Mouse (Mus musculus): Measurements from ENCODE around the gene 4921509C19Rik.
"Not testable (repeated sequence)": the region's sequence is repeated elsewhere in the genome, so short reads cannot be mapped to it uniquely, and the experiment has no call there.

Gene 4921509C19Rik

DNA sequence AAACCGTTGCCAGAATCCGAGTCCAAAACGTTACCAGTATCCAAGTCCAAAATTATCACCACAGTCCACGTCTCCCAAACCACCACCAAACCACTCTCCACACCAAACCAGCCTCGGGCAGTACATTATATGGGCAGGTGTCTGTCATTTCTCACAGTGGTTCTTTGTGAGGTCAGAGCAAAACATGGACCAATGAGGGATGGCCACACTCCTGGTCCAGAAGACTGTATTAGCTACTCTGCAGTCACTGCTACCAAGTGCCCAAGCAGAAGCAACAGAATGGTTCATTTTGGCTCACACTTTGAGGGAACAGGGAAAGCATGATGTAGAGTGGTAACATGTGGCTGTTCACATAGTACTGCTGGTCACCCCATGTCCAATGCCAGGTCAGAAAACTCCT, at the start of gene 4921509C19Rik:
Gene 4921509C19Rik, minus strand, starts transcription at position 101 of the 400 bp plus-strand sequence.
- DNase-seq = not testable (repeated sequence)

DNA sequence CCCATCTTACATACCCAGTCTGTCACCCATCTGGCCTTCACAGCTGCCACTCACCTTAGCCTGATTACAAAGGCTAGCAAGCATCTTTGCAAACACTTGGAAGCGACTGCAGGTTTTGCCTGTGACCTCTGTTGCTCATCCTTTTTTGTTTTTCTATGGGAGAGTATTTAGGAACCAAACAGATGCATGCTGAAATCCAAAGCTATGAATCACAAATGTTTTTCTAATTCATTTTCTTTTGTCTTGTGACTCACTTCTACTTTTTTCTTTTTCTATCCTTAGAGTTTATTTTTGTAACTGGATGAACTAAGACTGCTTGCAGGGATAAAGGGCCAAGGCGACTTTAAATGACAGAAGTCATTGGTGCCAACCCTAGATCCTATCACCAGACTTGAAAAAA, 49.6 kb upstream of the 4921509C19Rik start:
- DNase-seq = no peak

DNA sequence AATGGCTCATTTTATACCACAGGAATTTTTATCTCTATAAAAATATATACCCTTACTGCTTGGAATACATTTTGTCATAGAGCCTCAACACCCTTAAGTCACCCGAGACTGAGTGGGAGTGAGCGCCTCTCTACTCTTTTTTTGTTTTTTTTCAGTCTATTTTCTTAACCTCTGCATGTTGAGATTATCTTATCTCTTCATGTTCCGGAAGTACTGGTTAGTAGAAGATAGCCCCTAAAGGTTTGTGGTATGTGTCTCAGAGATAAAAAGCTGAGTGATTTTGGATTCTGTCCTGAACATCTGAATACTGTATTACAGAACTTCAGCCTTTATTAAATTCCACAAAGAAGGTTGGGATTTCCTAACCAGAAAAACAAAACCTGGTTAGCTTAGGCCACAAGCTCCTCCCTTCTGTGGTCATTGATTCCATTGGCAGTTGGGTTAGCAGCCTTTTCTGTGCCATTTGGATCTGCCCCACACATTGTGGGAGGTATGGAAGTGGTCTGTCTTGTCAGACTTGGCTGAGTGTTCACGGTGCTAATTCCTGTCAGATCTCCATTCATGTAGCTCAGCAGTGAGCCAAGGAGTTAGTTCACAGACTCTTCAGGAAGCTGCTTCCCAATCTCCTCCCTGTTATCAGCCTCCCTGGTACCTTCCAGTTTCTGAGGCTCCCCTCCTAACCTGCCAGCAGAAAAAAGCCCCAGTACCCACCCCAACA, 48.5 kb upstream of the 4921509C19Rik start:
- DNase-seq = no peak

DNA sequence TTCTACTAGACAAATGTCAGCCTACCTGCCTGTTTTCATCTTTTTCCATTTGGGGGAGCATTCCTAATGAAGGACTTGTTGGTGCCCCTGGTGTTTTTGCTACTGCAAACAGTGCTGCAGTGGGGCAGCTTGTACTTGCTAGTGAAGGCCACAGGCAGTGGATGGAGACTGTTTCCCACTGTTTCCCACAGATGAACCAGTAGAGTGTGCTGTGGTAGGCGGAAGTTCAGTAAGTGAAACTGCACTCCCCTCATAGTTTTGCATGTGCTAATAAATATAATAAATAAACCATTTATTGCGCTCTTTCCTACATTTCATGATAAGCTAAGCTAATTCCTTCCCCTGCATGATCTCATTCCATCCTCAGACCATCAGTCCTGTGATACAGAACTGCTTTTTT, 43.0 kb upstream of the 4921509C19Rik start:
- DNase-seq = no peak

DNA sequence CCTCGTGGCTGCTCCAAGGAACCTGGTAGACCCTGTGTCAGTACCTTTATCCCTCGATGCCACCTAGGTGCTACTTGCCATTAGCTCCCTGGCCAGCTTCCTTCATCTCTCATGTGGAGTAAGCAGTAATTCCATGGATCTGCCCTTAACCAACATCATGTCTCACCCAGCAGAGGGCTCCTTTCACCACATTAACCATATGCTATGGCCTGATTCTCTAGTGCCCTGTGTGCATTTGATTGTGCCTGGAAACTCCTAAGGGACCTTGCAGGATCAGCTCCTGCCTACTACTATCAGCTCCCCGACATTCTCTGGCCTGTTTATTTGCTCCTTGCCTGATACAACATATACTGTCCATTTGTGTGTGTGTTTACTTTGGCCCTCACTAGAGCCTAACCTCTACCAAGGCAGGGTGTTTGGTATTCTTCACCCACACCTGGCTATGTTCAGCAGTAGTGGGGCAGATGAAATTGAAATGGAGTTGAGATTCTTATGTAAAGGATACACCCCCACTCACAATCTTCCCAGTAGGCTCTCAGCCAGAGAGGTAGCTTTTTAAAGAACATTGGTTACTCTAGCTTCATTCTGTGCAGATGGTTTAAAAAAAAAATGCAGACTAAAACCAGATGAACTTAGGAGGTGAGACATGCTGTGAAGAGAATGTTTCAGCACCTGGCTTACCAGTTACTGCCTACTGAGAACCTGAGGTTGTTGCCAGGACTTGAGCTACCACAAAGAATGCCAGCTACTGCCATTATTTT, 37.8 kb upstream of the 4921509C19Rik start:
- DNase-seq = no peak

DNA sequence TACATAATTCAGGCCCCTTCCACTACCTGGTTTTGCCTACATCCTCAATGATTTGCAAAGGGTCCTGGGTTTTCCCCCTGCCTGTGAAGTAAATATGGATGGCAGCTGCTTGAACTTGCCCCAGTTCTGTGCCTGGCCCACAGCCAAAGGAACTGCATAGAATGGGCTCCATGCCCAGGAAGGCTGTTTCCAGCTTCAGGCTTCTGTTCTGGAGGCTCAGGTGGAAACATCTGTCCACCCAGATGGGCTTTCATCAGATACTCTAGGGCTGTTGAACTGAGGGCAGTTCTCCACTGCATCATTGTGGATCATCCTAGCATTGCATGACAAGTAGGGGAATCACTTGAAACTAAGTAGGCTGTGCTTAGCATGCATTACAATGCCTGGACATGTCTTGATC, 36.2 kb upstream of the 4921509C19Rik start:
- peak; percentile 21 for DNase-seq

DNA sequence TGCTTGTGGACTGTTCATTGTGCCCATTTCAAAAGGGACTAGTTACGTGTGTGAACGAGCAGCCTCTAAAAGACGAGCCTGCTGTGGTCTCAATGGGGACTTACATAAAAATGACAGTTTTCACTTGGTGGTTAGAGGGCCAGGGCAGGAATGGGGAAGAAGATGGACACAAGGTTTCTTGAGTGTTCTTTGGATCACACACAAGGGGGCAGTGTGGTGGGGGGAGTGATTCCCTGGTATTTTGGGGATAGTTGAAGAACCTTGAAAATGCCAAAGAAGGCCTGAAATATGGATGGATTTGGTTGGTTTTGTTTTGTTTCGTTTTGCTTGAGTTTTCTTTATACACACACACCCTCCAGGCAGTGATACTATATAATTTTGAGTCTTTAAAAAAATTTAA, 28.3 kb upstream of the 4921509C19Rik start:
- no peak for DNase-seq

DNA sequence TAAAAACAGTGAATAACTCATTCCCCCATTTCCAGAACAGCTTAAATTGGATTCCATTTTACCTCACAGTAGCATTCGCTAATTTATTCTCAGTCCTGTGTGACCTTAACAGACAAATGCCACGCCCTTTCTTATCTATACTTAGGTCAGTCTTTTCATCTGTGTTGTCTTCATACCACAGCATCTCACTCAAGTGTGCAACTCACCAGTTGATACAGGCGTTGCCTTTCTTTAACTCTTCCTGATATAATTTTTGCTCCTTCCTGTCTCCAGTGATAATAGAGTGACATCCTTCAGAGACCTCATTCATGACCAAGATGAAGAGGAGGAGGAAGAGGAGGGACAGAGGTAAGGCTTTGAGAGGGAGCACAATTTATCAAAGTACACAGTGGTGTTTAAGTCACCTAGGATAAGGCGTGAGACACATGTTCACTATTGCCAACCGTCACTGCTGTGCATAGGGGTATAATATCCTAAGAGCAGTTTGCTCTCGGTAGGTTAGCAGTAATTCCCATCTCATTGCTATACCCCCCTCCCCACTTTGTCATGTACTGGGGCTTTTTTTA, 24.6 kb upstream of the 4921509C19Rik start:
- DNase-seq = no peak

DNA sequence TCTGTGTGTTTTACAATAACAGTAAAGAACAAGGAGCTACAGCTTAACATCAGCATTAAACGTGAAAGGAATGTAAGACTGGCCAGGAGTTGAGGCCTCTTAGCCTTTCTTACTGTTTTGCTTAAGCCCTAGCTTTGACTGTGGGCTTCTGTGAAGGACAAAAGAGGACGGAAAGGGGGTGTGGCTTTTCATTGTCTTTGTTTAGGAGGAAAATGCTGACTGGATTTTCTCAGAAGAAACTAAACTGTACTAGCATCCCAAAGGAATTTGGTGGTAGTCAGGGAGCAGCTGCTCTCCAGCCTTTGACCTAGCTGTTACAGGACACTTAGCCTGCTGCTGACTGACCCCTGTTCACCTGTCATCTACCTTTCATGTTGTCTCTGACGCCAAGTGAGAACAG, 22.4 kb upstream of the 4921509C19Rik start:
- DNase-seq = no peak

DNA sequence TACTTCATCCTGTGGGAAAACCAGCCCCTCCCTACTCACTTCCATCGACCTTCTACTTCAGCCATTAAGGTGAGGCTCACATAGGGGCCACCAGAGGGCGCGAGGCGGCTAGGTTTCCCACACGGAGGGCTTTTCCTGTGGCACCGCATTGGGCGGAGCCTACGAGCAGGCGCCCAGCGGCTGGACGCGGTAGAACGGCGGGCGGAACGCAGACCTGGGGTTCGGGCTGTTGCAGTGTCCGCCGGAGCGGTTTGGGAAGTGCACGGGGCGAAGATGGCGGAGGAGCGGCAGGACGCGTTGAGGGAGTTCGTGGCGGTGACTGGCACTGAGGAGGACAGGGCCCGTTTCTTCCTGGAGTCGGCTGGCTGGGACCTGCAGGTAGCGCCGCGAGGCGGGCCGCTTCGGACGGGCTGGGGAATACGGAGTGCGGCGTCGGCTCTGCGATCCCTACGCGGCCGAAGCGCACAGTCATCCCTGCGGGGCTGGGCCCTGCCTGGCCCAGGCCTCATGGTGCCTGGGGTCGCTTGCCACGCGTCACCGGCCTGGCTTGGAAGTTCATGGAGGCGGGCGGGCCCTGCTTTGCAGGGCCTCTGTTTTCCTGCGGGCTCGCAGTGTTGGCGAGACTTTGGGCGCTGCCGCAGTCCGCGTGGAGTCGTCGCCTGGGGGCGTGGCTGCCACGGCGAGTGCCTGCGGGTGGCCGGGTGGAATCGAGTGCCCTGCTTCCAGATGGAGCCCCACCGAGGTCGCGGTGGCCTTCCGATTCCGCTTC, 18.3 kb upstream of the 4921509C19Rik start, which contains the start of gene Nsfl1c:
Gene Nsfl1c, plus strand, starts transcription at position 148 of the 769 bp plus-strand sequence.
- DNase-seq = peak; percentile 94

DNA sequence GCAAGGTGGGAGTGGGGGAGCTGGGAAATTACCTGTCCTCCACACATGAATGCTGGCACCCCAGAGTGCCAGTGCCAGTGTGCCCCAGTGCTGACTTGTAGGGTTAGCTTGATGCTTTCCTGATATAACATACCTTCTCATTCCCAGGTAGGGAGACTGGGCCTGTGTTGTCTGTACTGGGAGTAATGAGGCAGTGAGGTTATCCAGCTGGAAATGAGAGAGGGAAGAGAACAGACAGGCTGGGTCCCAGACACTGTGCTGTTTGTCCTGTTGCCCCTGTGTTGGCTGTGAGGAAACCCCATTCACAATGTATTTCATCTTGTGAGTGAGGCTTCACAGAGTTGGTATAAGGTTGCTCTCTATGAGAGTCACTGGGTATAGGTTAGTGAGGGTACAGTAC, 10.5 kb upstream of the 4921509C19Rik start:
- no peak for DNase-seq

DNA sequence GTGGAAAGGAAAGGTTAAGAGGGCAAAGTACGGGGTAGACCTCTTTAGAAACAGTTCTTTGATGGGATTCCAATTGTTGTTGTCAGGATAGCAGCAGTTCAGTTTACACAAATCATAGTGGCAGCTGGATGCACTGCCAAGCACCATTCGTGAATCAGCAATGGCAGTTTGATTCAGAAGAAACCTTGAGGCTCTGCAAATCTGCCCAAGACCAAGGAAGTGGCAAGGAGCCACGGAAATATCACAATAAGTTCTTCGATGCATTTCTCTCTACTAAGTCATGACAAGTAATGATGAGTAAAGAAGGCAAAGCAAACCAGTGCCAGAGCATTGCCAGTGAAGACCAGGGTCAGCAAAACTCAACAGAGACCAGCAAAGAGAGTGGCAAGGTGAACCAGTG, 41.0 kb downstream of the 4921509C19Rik start:
- not testable (repeated sequence) for DNase-seq

DNA sequence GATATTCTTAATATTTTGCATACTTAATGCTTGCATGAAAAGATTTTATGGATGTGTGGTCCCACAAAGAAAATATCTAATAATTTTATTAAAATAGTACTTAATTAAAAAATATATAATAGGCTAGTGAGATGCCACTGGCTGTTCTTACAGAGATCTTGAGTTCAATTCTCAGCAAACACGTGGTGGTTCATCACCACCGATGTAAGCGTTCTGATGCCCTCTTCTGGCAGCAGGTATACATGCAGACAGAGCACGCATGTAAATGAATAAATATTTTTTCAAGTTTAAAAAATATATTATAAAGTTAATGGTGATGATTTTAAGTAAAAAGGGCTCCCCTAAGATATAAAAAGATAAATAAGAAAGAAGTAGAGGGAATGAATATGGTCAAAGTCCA, 41.8 kb downstream of the 4921509C19Rik start:
- DNase-seq = not testable (repeated sequence)
